Mouse (Mus musculus) stomach, embryonic 16.5 days (tissue): Measurements from ENCODE around the gene Cacna1d. TPM values are rescaled to one million over a fixed set of nuclear protein-coding genes. Genes with fewer than 3 reads are reported as not detected.
A peak's percentile ranks its signal among the peaks of the same experiment; 100 is the strongest.

Experiments
- ATAC-seq: fragments of 200-750 bp; cut with Nextera tagmentation; 2 replicates; pipeline ENCODE4 v1.8.0; 2017; ENCODE audit warnings: moderate number of reproducible peaks, moderate TSS enrichment; ENCODE audit not compliant: insufficient read depth, low FRiP score
- H3K27ac ChIP-seq: fragments of 300-500 bp; sonication (generic); 2 replicates; pipeline ENCODE4 v1.5.1; 2014; ENCODE audit warnings: low read length
- H3K27me3 ChIP-seq: fragments of 300-500 bp; sonication (generic); 2 replicates; pipeline ENCODE4 v1.6.1; 2014; ENCODE audit warnings: low read length, control low read depth, mixed read lengths; ENCODE audit not compliant: control insufficient read depth, insufficient read depth
- H3K36me3 ChIP-seq: fragments of 300-500 bp; sonication (generic); 2 replicates; pipeline ENCODE4 v1.6.1; 2014; ENCODE audit warnings: low read length; ENCODE audit not compliant: control insufficient read depth, insufficient read depth
- H3K4me1 ChIP-seq: fragments of 300-500 bp; sonication (generic); 2 replicates; pipeline ENCODE4 v1.6.1; 2014; ENCODE audit warnings: low read length, control low read depth, mixed read lengths; ENCODE audit not compliant: control insufficient read depth, insufficient read depth
- H3K4me2 ChIP-seq: fragments of 300-500 bp; sonication (generic); 2 replicates; pipeline ENCODE4 v1.6.1; 2014; ENCODE audit warnings: low read depth, low read length, mixed read lengths
- H3K4me3 ChIP-seq: fragments of 300-500 bp; sonication (generic); replicated peaks from 2 replicates; pipeline ENCODE4 v1.5.1; 2014; ENCODE audit warnings: mild to moderate bottlenecking, low read length
- H3K9ac ChIP-seq: fragments of 300-500 bp; sonication (generic); 2 replicates; pipeline ENCODE4 v1.6.1; 2014; ENCODE audit warnings: low read length
- H3K9me3 ChIP-seq: fragments of 300-500 bp; sonication (generic); replicated peaks from 2 replicates; pipeline ENCODE4 v1.6.1; 2016; ENCODE audit warnings: low read length, control low read depth; ENCODE audit not compliant: control insufficient read depth
- WGBS: fragments of 180-500 bp; shearing (Covaris S2); extraction: QIAGEN DNeasy Blood & Tissue Kit; methylation state at CpG from one replicate; pipeline ENCODE4 v1.1.7; 2014; 5-methylcytosine and 5-hydroxymethylcytosine counted together
- polyA plus RNA-seq: library from polyadenylated mRNA; unstranded; fragments of >200 nt; fragmentation: Nextera tagmentation; extraction: Ambion mirVana; gene quantifications from 2 replicates; pipeline ENCODE4 v1.2.1, GENCODE M21; 2015

Gene Cacna1d
- polyA plus RNA-seq, 1 experiment from 2014 or later = 4.2 TPM

- no peaks in the 10 kb centered on the region for H3K4me1 ChIP-seq
- peaks cover 7% of the 10 kb centered on the region; the same call in 1 of the 2 replicates for H3K36me3 ChIP-seq
- ATAC-seq = no peak
- no peak overlapping the region for H3K9ac ChIP-seq
- no peak overlapping the region for H3K27ac ChIP-seq
- H3K4me3 ChIP-seq = no peak overlapping the region
- no peaks in the 10 kb centered on the region for H3K9me3 ChIP-seq
- WGBS = 87% methylated on average over 5 of the region's 5 CpGs
- no peak overlapping the region for H3K4me2 ChIP-seq
- H3K27me3 ChIP-seq = no peaks in the 10 kb centered on the region
These were observed 28.1 kb upstream of the Cacna1d start for GRCm38 (mm10) chr14:30519323-30519722.

GRCm38 (mm10) chr14:30515931-30516723 is 24.9 kb upstream of the Cacna1d start:
- Histone ChIP-seq H3K4me1 (no peaks in the 10 kb centered on the region), H3K27ac (no peak overlapping the region), H3K36me3 (peaks cover 7% of the 10 kb centered on the region; the same call in 1 of the 2 replicates), H3K9me3 (no peaks in the 10 kb centered on the region), H3K4me3 (no peak overlapping the region), H3K4me2 (no peak overlapping the region), H3K27me3 (no peaks in the 10 kb centered on the region), H3K9ac (no peak overlapping the region)
- 0 out of 2 replicates have a peak, but pooled peaks have one; percentile 17 for ATAC-seq
- WGBS = 82% methylated on average over 13 of the region's 13 CpGs

GRCm38 (mm10) chr14:30512896-30513295 is 21.6 kb upstream of the Cacna1d start:
- peaks cover 7% of the 10 kb centered on the region; the same call in 1 of the 2 replicates for H3K36me3 ChIP-seq
- H3K4me2 ChIP-seq = no peak overlapping the region
- ATAC-seq = no peak
- H3K4me1 ChIP-seq = no peaks in the 10 kb centered on the region
- no peak overlapping the region for H3K9ac ChIP-seq
- H3K27me3 ChIP-seq = no peaks in the 10 kb centered on the region
- 87% methylated on average over 5 of the region's 5 CpGs for WGBS
- no peak overlapping the region for H3K4me3 ChIP-seq
- H3K27ac ChIP-seq = no peak overlapping the region
- H3K9me3 ChIP-seq = no peaks in the 10 kb centered on the region

GRCm38 (mm10) chr14:30510214-30510763 is 19.0 kb upstream of the Cacna1d start:
- no peak for ATAC-seq
- 88% methylated on average over 6 of the region's 6 CpGs for WGBS
- no peaks in the 10 kb centered on the region for H3K9me3 ChIP-seq
- H3K36me3 ChIP-seq = peaks cover 7% of the 10 kb centered on the region; the same call in 1 of the 2 replicates
- H3K4me3 ChIP-seq = no peak overlapping the region
- H3K4me1 ChIP-seq = no peaks in the 10 kb centered on the region
- no peak overlapping the region for H3K27ac ChIP-seq
- H3K9ac ChIP-seq = no peak overlapping the region
- H3K27me3 ChIP-seq = no peaks in the 10 kb centered on the region
- H3K4me2 ChIP-seq = no peak overlapping the region

- Histone ChIP-seq H3K4me1 (no peaks in the 10 kb centered on the region), H3K4me2 (no peak overlapping the region), H3K9me3 (no peaks in the 10 kb centered on the region), H3K36me3 (no peaks in the 10 kb centered on the region; the same call in 1 of the 2 replicates), H3K4me3 (no peak overlapping the region), H3K9ac (no peak overlapping the region), H3K27ac (no peak overlapping the region), H3K27me3 (no peaks in the 10 kb centered on the region)
- no peak for ATAC-seq
- 90% methylated on average over 5 of the region's 5 CpGs for WGBS
These were observed 13.7 kb upstream of the Cacna1d start for GRCm38 (mm10) chr14:30504990-30505389.

- no peak overlapping the region for H3K4me2 ChIP-seq
- no peak overlapping the region for H3K9ac ChIP-seq
- no peak overlapping the region for H3K27ac ChIP-seq
- peaks cover 7% of the 10 kb centered on the region; the same call in 1 of the 2 replicates for H3K36me3 ChIP-seq
- H3K9me3 ChIP-seq = no peaks in the 10 kb centered on the region
- no peaks in the 10 kb centered on the region for H3K4me1 ChIP-seq
- WGBS = 79% methylated on average over 2 of the region's 2 CpGs
- H3K4me3 ChIP-seq = no peak overlapping the region
- no peak for ATAC-seq
- no peaks in the 10 kb centered on the region for H3K27me3 ChIP-seq
These were observed 6.9 kb upstream of the Cacna1d start for GRCm38 (mm10) chr14:30498202-30498601.

- no peaks in the 10 kb centered on the region for H3K27me3 ChIP-seq
- H3K4me3 ChIP-seq = no peak overlapping the region
- no peaks in the 10 kb centered on the region for H3K9me3 ChIP-seq
- no peak overlapping the region for H3K27ac ChIP-seq
- no peak for ATAC-seq
- H3K9ac ChIP-seq = no peak overlapping the region
- H3K4me1 ChIP-seq = no peaks in the 10 kb centered on the region
- 50% methylated on average over 6 of the region's 6 CpGs for WGBS
- no peak overlapping the region for H3K4me2 ChIP-seq
- peaks cover 12% of the 10 kb centered on the region for H3K36me3 ChIP-seq
These were observed 3.7 kb upstream of the Cacna1d start for GRCm38 (mm10) chr14:30494998-30495397.

GRCm38 (mm10) chr14:30493276-30493675 is 2.0 kb upstream of the Cacna1d start:
- ATAC-seq = no peak
- H3K27me3 ChIP-seq = no peaks in the 10 kb centered on the region
- no peaks in the 10 kb centered on the region for H3K4me1 ChIP-seq
- no peaks in the 10 kb centered on the region for H3K9me3 ChIP-seq
- no peak overlapping the region for H3K4me2 ChIP-seq
- H3K36me3 ChIP-seq = peaks cover 5% of the 10 kb centered on the region
- WGBS = 58% methylated on average over 1 of the region's 1 CpGs
- no peak overlapping the region for H3K9ac ChIP-seq
- H3K4me3 ChIP-seq = no peak overlapping the region
- no peak overlapping the region for H3K27ac ChIP-seq

- Histone ChIP-seq H3K9ac (peak within 1 kb of the TSS; percentile 94), H3K4me2 (peak within 1 kb of the TSS; percentile 57), H3K9me3 (no peaks in the 10 kb centered on the region), H3K4me3 (peak within 1 kb of the TSS; percentile 94), H3K4me1 (peaks cover 7% of the 10 kb centered on the region), H3K27ac (peak within 1 kb of the TSS; percentile 87), H3K36me3 (0 out of 2 replicates have a peak, but pooled peaks cover 4% of the 10 kb centered on the region), H3K27me3 (no peaks in the 10 kb centered on the region)
- WGBS = under 1% methylated on average over 39 of the region's 39 CpGs
- ATAC-seq = peak; percentile 99
These were observed 11.8 kb downstream of the Cacna1d start, which contains the start of gene Dcp1a for GRCm38 (mm10) chr14:30479361-30479948. TSS of gene Dcp1a (plus strand) at chr14:30479535.
